Mouse (Mus musculus): ENCODE measurements around the gene Rpl19. TPM values are rescaled to one million over a fixed set of nuclear protein-coding genes. Genes with fewer than 3 reads are reported as not detected.
A peak's percentile ranks its signal among the peaks of the same experiment; 100 is the strongest.

Gene Rpl19
- polyA plus RNA-seq, 1 experiment from 2014 or later: 767 TPM

- H3K27me3 ChIP-seq (ENCODE audit: control insufficient read depth, insufficient read depth, low read length): peaks cover 40% of the 10 kb centered on the region
- ATAC-seq (ENCODE audit: insufficient number of reproducible peaks, insufficient read depth, low FRiP score, low read depth): no peak
Observed at GRCm38 (mm10) chr11:98049672-98050519, 23.4 kb downstream of the Rpl19 start.

GRCm38 (mm10) chr11:98050520-98050815, 24.0 kb downstream of the Rpl19 start:
- peaks cover 42% of the 10 kb centered on the region for H3K27me3 ChIP-seq (ENCODE audit: control insufficient read depth, insufficient read depth, low read length)
- H3K27ac ChIP-seq (replicated peaks in 1 of 2; ENCODE audit: control insufficient read depth in 1 of 2, insufficient read depth in 1 of 2, low read depth in 2 of 2, low read length in 2 of 2): no peak overlapping the region
- H3K4me2 ChIP-seq (ENCODE audit: low read length): no peak overlapping the region
- ATAC-seq (ENCODE audit: insufficient number of reproducible peaks, insufficient read depth, low FRiP score, low read depth): no peak
- H3K9me3 ChIP-seq (ENCODE audit: control insufficient read depth, low read length): no peaks in the 10 kb centered on the region
- no peak overlapping the region for H3K9ac ChIP-seq (ENCODE audit: low read length)
- H3K36me3 ChIP-seq (ENCODE audit: control insufficient read depth, insufficient read depth, low read length): no peaks in the 10 kb centered on the region
- 24% methylated on average over 2 of the region's 2 CpGs for WGBS
- peaks cover 7 to 27% of the 10 kb centered on the region in 2 experiments for H3K4me1 ChIP-seq (ENCODE audit: control insufficient read depth in 2 of 2, insufficient read depth in 2 of 2, low read length in 2 of 2)
- no peak overlapping the region for H3K4me3 ChIP-seq (ENCODE audit: control insufficient read depth in 1 of 2, insufficient read depth in 1 of 2, low read depth in 1 of 2, low read length in 2 of 2)

More at GRCm38 (mm10) chr11:98049672-98050519, 23.4 kb downstream of the Rpl19 start:
- H3K27ac ChIP-seq (replicated peaks in 1 of 2; ENCODE audit: control insufficient read depth in 1 of 2, insufficient read depth in 1 of 2, low read depth in 2 of 2, low read length in 2 of 2): no peak overlapping the region
- peaks cover 7 to 27% of the 10 kb centered on the region in 2 experiments for H3K4me1 ChIP-seq (ENCODE audit: control insufficient read depth in 2 of 2, insufficient read depth in 2 of 2, low read length in 2 of 2)
- H3K9me3 ChIP-seq (ENCODE audit: control insufficient read depth, low read length): no peaks in the 10 kb centered on the region
- H3K4me2 ChIP-seq (ENCODE audit: low read length): no peak overlapping the region
- H3K9ac ChIP-seq (ENCODE audit: low read length): no peak overlapping the region
- H3K4me3 ChIP-seq (ENCODE audit: control insufficient read depth in 1 of 2, insufficient read depth in 1 of 2, low read depth in 1 of 2, low read length in 2 of 2): no peak overlapping the region
- WGBS: 73% methylated on average over 14 of the region's 14 CpGs
- H3K36me3 ChIP-seq (ENCODE audit: control insufficient read depth, insufficient read depth, low read length): no peaks in the 10 kb centered on the region

GRCm38 (mm10) chr11:98050940-98051339, 24.4 kb downstream of the Rpl19 start:
- no peak overlapping the region for H3K27ac ChIP-seq (replicated peaks in 1 of 2; ENCODE audit: control insufficient read depth in 1 of 2, insufficient read depth in 1 of 2, low read depth in 2 of 2, low read length in 2 of 2)
- H3K4me2 ChIP-seq (ENCODE audit: low read length): 0 out of 2 replicates have a peak overlapping the region, but pooled peaks have one; percentile 84
- H3K27me3 ChIP-seq (ENCODE audit: control insufficient read depth, insufficient read depth, low read length): peaks cover 45% of the 10 kb centered on the region
- H3K4me1 ChIP-seq (ENCODE audit: control insufficient read depth in 2 of 2, insufficient read depth in 2 of 2, low read length in 2 of 2): peaks cover 7 to 27% of the 10 kb centered on the region in 2 experiments
- no peak overlapping the region for H3K9ac ChIP-seq (ENCODE audit: low read length)
- H3K4me3 ChIP-seq (ENCODE audit: control insufficient read depth in 1 of 2, insufficient read depth in 1 of 2, low read depth in 1 of 2, low read length in 2 of 2): no peak overlapping the region
- 29% methylated on average over 2 of the region's 2 CpGs for WGBS
- H3K36me3 ChIP-seq (ENCODE audit: control insufficient read depth, insufficient read depth, low read length): no peaks in the 10 kb centered on the region
- no peak for ATAC-seq (ENCODE audit: insufficient number of reproducible peaks, insufficient read depth, low FRiP score, low read depth)
- no peaks in the 10 kb centered on the region for H3K9me3 ChIP-seq (ENCODE audit: control insufficient read depth, low read length)

GRCm38 (mm10) chr11:98051611-98052128, 25.2 kb downstream of the Rpl19 start:
- peak overlapping the region; percentile 84 for H3K4me2 ChIP-seq (ENCODE audit: low read length)
- no peaks in the 10 kb centered on the region for H3K36me3 ChIP-seq (ENCODE audit: control insufficient read depth, insufficient read depth, low read length)
- H3K9me3 ChIP-seq (ENCODE audit: control insufficient read depth, low read length): no peaks in the 10 kb centered on the region
- peaks cover 7 to 23% of the 10 kb centered on the region in 2 experiments for H3K4me1 ChIP-seq (ENCODE audit: control insufficient read depth in 2 of 2, insufficient read depth in 2 of 2, low read length in 2 of 2)
- H3K4me3 ChIP-seq (ENCODE audit: control insufficient read depth in 1 of 2, insufficient read depth in 1 of 2, low read depth in 1 of 2, low read length in 2 of 2): peak overlapping the region; percentile 51
- H3K27me3 ChIP-seq (ENCODE audit: control insufficient read depth, insufficient read depth, low read length): peaks cover 46% of the 10 kb centered on the region
- peak overlapping the region; percentile 64 for H3K9ac ChIP-seq (ENCODE audit: low read length)
- 9% methylated on average over 12 of the region's 12 CpGs for WGBS
- no peak for ATAC-seq (ENCODE audit: insufficient number of reproducible peaks, insufficient read depth, low FRiP score, low read depth)
- H3K27ac ChIP-seq (replicated peaks in 1 of 2; ENCODE audit: control insufficient read depth in 1 of 2, insufficient read depth in 1 of 2, low read depth in 2 of 2, low read length in 2 of 2): no peak overlapping the region

GRCm38 (mm10) chr11:98052129-98052988, 25.8 kb downstream of the Rpl19 start:
- H3K27ac ChIP-seq (replicated peaks in 1 of 2; ENCODE audit: control insufficient read depth in 1 of 2, insufficient read depth in 1 of 2, low read depth in 2 of 2, low read length in 2 of 2): no peak overlapping the region
- H3K4me3 ChIP-seq (ENCODE audit: control insufficient read depth in 1 of 2, insufficient read depth in 1 of 2, low read depth in 1 of 2, low read length in 2 of 2): peak overlapping the region; percentile 51
- H3K27me3 ChIP-seq (ENCODE audit: control insufficient read depth, insufficient read depth, low read length): peaks cover 46% of the 10 kb centered on the region
- no peaks in the 10 kb centered on the region for H3K36me3 ChIP-seq (ENCODE audit: control insufficient read depth, insufficient read depth, low read length)
- ATAC-seq (ENCODE audit: insufficient number of reproducible peaks, insufficient read depth, low FRiP score, low read depth): no peak
- peaks cover 10 to 23% of the 10 kb centered on the region in 2 experiments for H3K4me1 ChIP-seq (ENCODE audit: control insufficient read depth in 2 of 2, insufficient read depth in 2 of 2, low read length in 2 of 2)
- peak overlapping the region; percentile 84 for H3K4me2 ChIP-seq (ENCODE audit: low read length)
- WGBS: under 1% methylated on average over 78 of the region's 83 CpGs
- no peaks in the 10 kb centered on the region for H3K9me3 ChIP-seq (ENCODE audit: control insufficient read depth, low read length)
- peak overlapping the region; percentile 64 for H3K9ac ChIP-seq (ENCODE audit: low read length)

- no peaks in the 10 kb centered on the region for H3K9me3 ChIP-seq (ENCODE audit: control insufficient read depth, low read length)
- peaks cover 14 to 31% of the 10 kb centered on the region in 2 experiments for H3K4me1 ChIP-seq (ENCODE audit: control insufficient read depth in 2 of 2, insufficient read depth in 2 of 2, low read length in 2 of 2)
- no peaks in the 10 kb centered on the region for H3K36me3 ChIP-seq (ENCODE audit: control insufficient read depth, insufficient read depth, low read length)
- H3K4me3 ChIP-seq (ENCODE audit: control insufficient read depth in 1 of 2, insufficient read depth in 1 of 2, low read depth in 1 of 2, low read length in 2 of 2): peak within 1 kb of the TSS; percentile 51
- H3K4me2 ChIP-seq (ENCODE audit: low read length): peak within 1 kb of the TSS; percentile 84
- peak; percentile 62 for ATAC-seq (ENCODE audit: insufficient number of reproducible peaks, insufficient read depth, low FRiP score, low read depth)
- no peak within 1 kb of the TSS for H3K27ac ChIP-seq (replicated peaks in 1 of 2; ENCODE audit: control insufficient read depth in 1 of 2, insufficient read depth in 1 of 2, low read depth in 2 of 2, low read length in 2 of 2)
- peak within 1 kb of the TSS; percentile 64 for H3K9ac ChIP-seq (ENCODE audit: low read length)
- peaks cover 46% of the 10 kb centered on the region for H3K27me3 ChIP-seq (ENCODE audit: control insufficient read depth, insufficient read depth, low read length)
- WGBS: 2% methylated on average over 39 of the region's 48 CpGs
Observed at GRCm38 (mm10) chr11:98052989-98053834, 26.7 kb downstream of the Rpl19 start, which contains the start of gene Stac2. Stac2 (minus strand) TSS chr11:98053462.
